Mouse (Mus musculus): ENCODE data around the gene Siva1.
A peak's percentile ranks its signal among the peaks of the same experiment; 100 is the strongest.

The Siva1 gene

GRCm38 (mm10) chr12:112679027-112679996, 34.8 kb downstream of the Siva1 start:
- peak; percentile 66 for DNase-seq

- no peak for DNase-seq
These were observed 38.9 kb downstream of the Siva1 start for GRCm38 (mm10) chr12:112683351-112683750.

GRCm38 (mm10) chr12:112688458-112688857, 44.0 kb downstream of the Siva1 start:
- DNase-seq, result no peak

- peak; percentile 95 for DNase-seq
These were observed 49.0 kb downstream of the Siva1 start for GRCm38 (mm10) chr12:112693185-112694126.

GRCm38 (mm10) chr12:112694127-112694475, 49.6 kb downstream of the Siva1 start:
- DNase-seq, result no peak

GRCm38 (mm10) chr12:112696806-112697425, 52.4 kb downstream of the Siva1 start:
- DNase-seq, result no peak

Measured in thymus, postnatal 14 days (tissue).